Mouse (Mus musculus) forebrain, embryonic 14.5 days (tissue): ENCODE results near the gene Alpl. TPM values are rescaled to one million over a fixed set of nuclear protein-coding genes. Genes with fewer than 3 reads are reported as not detected.

Source experiments
- ATAC-seq: fragments of 200-750 bp; cut with Nextera tagmentation; 2 replicates; pipeline ENCODE4 v1.8.0; 2017; ENCODE audit warnings: mild to moderate bottlenecking, moderate library complexity
- DNase-seq: peaks from one replicate; pipeline ENCODE4 v3.0.0-alpha.2; 2015; ENCODE audit warnings: low spot score
- H3K27ac ChIP-seq: fragments of 300-500 bp; sonication (generic); 2 replicates; pipeline ENCODE4 v1.5.1; 2014; ENCODE audit warnings: low read depth, mild to moderate bottlenecking, control low read depth, low read length, moderate library complexity
- H3K27me3 ChIP-seq: fragments of 300-500 bp; sonication (generic); replicated peaks from 2 replicates; pipeline ENCODE4 v1.6.1; 2014; ENCODE audit warnings: low read length, control low read depth, mixed read lengths; ENCODE audit not compliant: control insufficient read depth, insufficient read depth
- H3K36me3 ChIP-seq: fragments of 300-500 bp; sonication (generic); 2 replicates; pipeline ENCODE4 v1.6.1; 2014; ENCODE audit warnings: low read length, control low read depth; ENCODE audit not compliant: control insufficient read depth, insufficient read depth
- H3K4me1 ChIP-seq: fragments of 300-500 bp; sonication (generic); 2 replicates; pipeline ENCODE4 v1.6.1; 2014; ENCODE audit warnings: antibody characterized with exemption, low read length, control low read depth; ENCODE audit not compliant: control insufficient read depth, insufficient read depth
- H3K4me2 ChIP-seq: fragments of 300-500 bp; sonication (generic); 2 replicates; pipeline ENCODE4 v1.6.1; 2014; ENCODE audit warnings: mild to moderate bottlenecking, control low read depth, low read length
- H3K4me3 ChIP-seq: fragments of 300-500 bp; sonication (generic); 2 replicates; pipeline ENCODE4 v1.5.1; 2014; ENCODE audit warnings: low read depth, low read length, control low read depth
- H3K9ac ChIP-seq: fragments of 300-500 bp; sonication (generic); 2 replicates; pipeline ENCODE4 v1.6.1; 2014; ENCODE audit warnings: mild to moderate bottlenecking, low read length, control low read depth, moderate library complexity
- H3K9me3 ChIP-seq: fragments of 300-500 bp; sonication (generic); replicated peaks from 2 replicates; pipeline ENCODE4 v1.6.1; 2016; ENCODE audit warnings: low read length, control low read depth, mixed read lengths; ENCODE audit not compliant: control insufficient read depth
- WGBS: fragments of 180-500 bp; shearing (Covaris S2); extraction: QIAGEN DNeasy Blood & Tissue Kit; methylation state at CpG from one replicate; pipeline ENCODE4 v1.1.7; 2014; 5-methylcytosine and 5-hydroxymethylcytosine counted together
- polyA plus RNA-seq: library from polyadenylated mRNA; unstranded; fragments of >200 nt; fragmentation: Nextera tagmentation; extraction: Ambion mirVana; gene quantifications from 2 replicates; pipeline ENCODE4 v1.2.1, GENCODE M21; 2014

Gene Alpl
- 7.4 and 7.7 TPM in 2 replicates for polyA plus RNA-seq

DNA sequence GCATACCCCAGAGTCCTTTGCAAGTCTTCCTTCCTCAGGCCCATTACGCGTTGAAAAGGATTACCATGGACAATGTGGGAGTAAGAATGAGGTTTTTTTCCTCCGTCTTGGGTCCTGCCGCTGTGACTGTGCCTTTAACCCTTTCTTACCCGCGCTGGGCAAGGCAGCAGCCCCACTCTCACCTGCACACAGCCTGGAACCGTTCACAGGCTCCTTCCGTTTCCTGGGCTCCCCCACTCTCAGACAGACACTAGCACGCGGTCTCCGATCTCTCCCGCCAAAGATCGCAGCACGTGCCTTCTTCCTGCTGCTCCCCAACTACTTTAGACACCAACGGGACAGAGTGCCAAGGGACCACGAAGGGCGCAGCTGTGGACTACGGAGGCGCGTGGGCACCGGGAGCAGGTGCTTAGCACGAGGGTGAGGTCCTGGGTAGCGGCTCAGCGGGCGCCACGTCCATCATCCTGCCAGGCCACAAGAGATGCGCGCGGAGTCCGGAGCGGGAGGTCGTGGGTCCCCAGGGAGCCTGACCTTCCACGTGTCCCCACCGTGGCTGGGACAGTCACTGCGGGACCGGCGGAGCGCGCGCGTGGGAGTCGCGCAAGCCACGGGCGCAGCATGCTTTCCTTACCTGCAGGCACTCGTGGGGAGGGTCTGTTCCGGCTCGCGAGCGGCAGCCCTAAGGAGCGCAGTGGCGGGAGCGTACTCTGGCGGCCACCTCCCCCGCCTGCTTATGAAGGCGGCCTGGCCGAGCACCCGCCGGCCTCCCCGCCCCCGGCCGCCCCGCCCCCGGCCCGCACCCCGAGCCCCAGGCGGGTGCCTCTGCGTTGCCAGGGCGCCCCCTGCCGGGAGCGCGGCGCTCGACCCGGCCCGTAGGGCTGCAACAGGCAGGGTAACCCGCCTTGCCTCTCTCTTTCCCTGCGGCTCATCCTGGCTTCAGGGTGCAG is at the start of gene Alpl:
Gene Alpl, minus strand, starts transcription at position 774 of the 947 bp plus-strand sequence.
- no peaks in the 10 kb centered on the region for H3K9me3 ChIP-seq
- peak within 1 kb of the TSS; percentile 40 for H3K9ac ChIP-seq
- H3K4me2 ChIP-seq: peak within 1 kb of the TSS; percentile 71
- peak within 1 kb of the TSS; percentile 39 for H3K4me3 ChIP-seq
- no peaks in the 10 kb centered on the region for H3K27me3 ChIP-seq
- H3K36me3 ChIP-seq: no peaks in the 10 kb centered on the region
- WGBS: 2% methylated on average over 69 of the region's 78 CpGs
- ATAC-seq: peak; percentile 85
- no peak within 1 kb of the TSS for H3K27ac ChIP-seq
- H3K4me1 ChIP-seq: peaks cover 9% of the 10 kb centered on the region
- peak; percentile 68 for DNase-seq

DNA sequence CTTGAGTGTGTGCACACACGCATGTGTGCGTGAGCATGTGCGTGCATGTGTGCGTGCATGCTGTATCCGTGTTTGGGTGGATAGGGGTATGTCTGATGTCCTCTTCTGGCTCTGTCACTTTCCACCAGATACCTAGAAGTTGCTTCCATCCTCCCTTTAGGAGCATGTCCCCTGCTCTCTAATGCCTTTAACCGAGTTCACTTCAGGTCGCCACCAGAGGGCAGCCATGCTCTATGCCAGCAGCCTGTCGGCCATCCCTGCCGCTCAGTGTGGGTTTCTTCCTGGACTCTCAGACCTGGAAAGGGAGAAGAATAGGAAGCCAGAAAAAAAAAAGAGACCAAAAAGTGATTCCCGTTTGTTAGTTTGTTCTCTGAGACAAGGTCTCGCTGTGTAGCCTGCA is 48.5 kb upstream of the Alpl start:
- Histone ChIP-seq H3K4me1 (no peaks in the 10 kb centered on the region), H3K27me3 (no peaks in the 10 kb centered on the region), H3K36me3 (no peaks in the 10 kb centered on the region), H3K9ac (no peak overlapping the region), H3K27ac (no peak overlapping the region), H3K4me3 (no peak overlapping the region), H3K9me3 (no peaks in the 10 kb centered on the region), H3K4me2 (no peak overlapping the region)
- DNase-seq (peak; percentile 82), ATAC-seq (peak; percentile 61)
- 21% methylated on average over 11 of the region's 11 CpGs for WGBS

DNA sequence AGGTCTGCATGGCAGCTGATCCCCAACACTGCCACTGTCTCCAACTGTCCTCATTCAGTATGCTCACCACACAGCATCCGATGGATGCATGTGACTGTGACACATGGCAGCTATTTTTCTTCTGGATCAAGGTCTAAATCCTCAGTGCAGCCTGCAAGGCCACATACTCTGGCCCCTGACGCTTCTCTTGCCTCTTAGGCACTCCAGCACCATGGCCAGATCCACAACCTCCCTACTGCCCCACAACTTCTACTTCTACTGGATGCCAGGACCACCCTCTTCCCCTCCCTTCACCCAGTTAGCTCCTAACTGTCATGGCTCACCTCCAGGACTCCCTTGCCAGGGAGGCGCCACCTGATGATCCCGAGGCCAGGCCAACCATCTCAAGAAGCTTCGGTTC is 43.3 kb upstream of the Alpl start:
- H3K4me1 ChIP-seq: no peaks in the 10 kb centered on the region; the same call in 1 of the 2 replicates
- H3K36me3 ChIP-seq: no peaks in the 10 kb centered on the region

DNA sequence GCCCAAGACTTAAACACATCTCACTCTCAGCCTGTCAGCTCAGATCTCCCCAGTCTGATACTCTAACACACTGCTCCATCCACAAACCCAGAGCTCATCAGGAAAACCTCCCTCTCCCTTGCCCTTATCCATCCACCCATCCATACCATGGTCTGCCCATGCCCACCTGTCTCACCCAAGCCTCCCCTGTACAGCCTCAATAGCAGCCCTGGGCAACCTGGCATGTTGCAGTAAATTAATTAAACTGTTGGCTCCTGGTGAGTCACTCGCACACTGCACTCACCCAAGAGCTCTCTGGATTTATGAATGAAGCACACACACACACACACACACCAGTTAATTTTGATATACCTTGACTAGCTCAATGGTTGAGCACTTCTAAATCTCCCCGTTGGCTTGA is 42.6 kb upstream of the Alpl start:
- Histone ChIP-seq H3K9me3 (no peaks in the 10 kb centered on the region), H3K4me3 (no peak overlapping the region), H3K4me1 (no peaks in the 10 kb centered on the region; the same call in 1 of the 2 replicates), H3K27ac (no peak overlapping the region), H3K4me2 (no peak overlapping the region), H3K36me3 (no peaks in the 10 kb centered on the region), H3K27me3 (no peaks in the 10 kb centered on the region), H3K9ac (no peak overlapping the region)
- DNase-seq: no peak
- ATAC-seq: no peak
- 84% methylated on average over 2 of the region's 2 CpGs for WGBS

More for the DNA sequence above, 43.3 kb upstream of the Alpl start:
- no peak overlapping the region for H3K4me3 ChIP-seq
- 86% methylated on average over 5 of the region's 5 CpGs for WGBS
- H3K27me3 ChIP-seq: no peaks in the 10 kb centered on the region
- H3K27ac ChIP-seq: no peak overlapping the region
- DNase-seq: no peak
- H3K4me2 ChIP-seq: no peak overlapping the region
- no peaks in the 10 kb centered on the region for H3K9me3 ChIP-seq
- H3K9ac ChIP-seq: no peak overlapping the region
- no peak for ATAC-seq

DNA sequence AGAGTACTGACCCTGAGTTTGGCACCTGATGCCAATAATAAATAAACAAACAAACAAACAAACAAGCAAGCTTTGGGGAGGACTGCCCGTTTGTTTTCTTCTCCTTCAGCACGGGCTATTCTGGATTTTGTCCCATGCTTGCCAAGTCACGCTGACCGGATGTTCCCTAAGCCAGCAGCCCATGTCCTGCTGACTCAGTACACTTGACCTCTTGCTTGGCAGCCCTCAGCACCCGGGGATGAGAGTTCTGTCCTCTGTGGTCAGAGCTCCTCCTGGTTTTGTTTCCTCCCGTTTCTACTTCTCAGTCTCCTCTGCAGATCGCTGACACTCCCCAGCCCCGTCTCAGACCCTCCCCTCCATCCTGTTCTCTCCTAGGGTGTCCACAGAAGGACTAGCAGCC is 41.6 kb upstream of the Alpl start:
- H3K4me1 ChIP-seq: no peaks in the 10 kb centered on the region; the same call in 1 of the 2 replicates
- no peak overlapping the region for H3K4me2 ChIP-seq
- H3K27ac ChIP-seq: no peak overlapping the region
- ATAC-seq (no peak), DNase-seq (no peak)
- H3K36me3 ChIP-seq: no peaks in the 10 kb centered on the region
- H3K27me3 ChIP-seq: no peaks in the 10 kb centered on the region
- H3K4me3 ChIP-seq: no peak overlapping the region
- WGBS: 89% methylated on average over 8 of the region's 8 CpGs
- H3K9me3 ChIP-seq: no peaks in the 10 kb centered on the region
- H3K9ac ChIP-seq: no peak overlapping the region

DNA sequence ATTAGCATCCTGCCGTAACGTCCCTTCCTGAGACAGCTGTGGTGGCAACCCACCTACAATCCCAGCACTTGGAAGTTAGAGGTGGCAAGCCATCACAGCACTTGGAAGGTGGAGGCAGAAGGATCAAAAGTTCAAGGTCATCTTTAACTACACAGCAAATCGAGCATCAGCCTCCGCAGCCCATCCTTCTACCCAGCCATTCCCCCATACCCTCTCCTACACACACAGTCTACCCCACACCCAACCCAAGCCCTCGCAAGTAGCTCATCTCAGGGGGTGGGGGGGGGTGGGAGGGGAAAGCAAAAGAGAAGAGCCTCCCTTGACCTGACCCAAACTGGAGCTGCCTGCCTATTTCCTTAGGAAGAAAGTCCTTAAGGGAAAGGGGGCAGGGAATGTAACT is 40.6 kb upstream of the Alpl start:
- Histone ChIP-seq H3K4me3 (no peak overlapping the region), H3K27me3 (no peaks in the 10 kb centered on the region), H3K36me3 (no peaks in the 10 kb centered on the region), H3K4me1 (no peaks in the 10 kb centered on the region; the same call in 1 of the 2 replicates), H3K9ac (no peak overlapping the region), H3K27ac (no peak overlapping the region), H3K9me3 (no peaks in the 10 kb centered on the region), H3K4me2 (no peak overlapping the region)
- DNase-seq (no peak), ATAC-seq (no peak)
- 95% methylated on average over 5 of the region's 5 CpGs for WGBS

DNA sequence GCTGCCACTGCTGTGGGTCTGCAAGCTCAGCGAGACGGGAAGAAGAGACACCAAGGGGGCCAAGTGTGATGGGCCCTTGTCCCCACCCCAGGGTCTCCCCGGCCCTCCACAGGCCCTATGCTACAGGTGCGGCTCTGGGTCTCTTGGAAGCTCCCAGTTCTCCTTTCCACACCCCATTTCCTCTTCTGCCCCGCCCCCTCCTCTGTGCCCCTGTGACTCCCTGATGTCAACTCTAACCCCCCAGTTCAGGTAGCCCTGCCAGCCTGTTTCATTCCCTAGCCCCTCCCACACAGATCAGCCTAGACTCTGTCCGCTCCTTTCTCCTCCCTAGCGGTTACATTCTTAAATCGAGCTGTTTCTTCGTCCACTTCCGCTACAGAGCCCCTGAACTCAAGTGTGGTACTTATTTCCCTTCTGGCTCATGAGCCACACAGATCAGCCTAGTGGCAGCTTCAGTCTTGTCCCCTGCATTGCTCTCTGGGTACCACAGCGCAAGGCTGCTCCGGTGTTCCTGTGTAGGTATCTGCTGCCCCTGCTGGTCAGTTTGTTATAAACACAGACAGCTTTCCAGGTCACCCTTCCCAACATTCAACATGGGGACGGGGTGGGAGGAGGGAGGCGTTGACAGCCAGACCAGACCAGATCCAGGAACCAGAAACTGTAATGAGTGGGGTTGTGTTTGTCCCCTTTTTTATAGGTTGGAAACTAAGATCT is 39.6 kb upstream of the Alpl start:
- Histone ChIP-seq H3K27me3 (no peaks in the 10 kb centered on the region), H3K9ac (0 out of 2 replicates have a peak overlapping the region, but pooled peaks have one; percentile 13), H3K4me2 (peak overlapping the region; percentile 34; the same call in 1 of the 2 replicates), H3K36me3 (no peaks in the 10 kb centered on the region), H3K4me3 (no peak overlapping the region), H3K4me1 (no peaks in the 10 kb centered on the region; the same call in 1 of the 2 replicates), H3K27ac (no peak overlapping the region), H3K9me3 (no peaks in the 10 kb centered on the region)
- ATAC-seq: peak; percentile 92
- 13% methylated on average over 14 of the region's 14 CpGs for WGBS
- DNase-seq: peak; percentile 91

DNA sequence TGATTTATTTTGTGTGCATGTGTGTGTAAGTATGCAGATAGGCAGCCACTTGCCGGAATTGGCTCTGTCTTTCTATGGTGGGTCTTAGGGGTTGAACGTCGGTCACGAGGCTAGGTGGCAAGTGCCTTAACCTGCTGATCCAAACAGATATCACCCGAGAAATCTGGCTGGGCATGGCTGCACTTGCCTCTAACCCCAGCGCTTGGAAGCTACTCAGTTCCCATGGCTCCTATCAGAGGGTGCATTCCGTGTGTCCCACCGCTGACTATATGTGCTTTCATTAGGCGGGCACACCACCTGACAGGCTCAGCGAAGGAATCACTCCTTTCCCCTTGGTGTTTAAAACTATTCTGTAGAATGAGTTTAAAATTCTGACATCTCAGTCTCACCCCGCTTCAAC is 35.4 kb upstream of the Alpl start:
- Histone ChIP-seq H3K4me3 (no peak overlapping the region), H3K27ac (no peak overlapping the region), H3K36me3 (no peaks in the 10 kb centered on the region), H3K4me1 (no peaks in the 10 kb centered on the region; the same call in 1 of the 2 replicates), H3K9ac (no peak overlapping the region), H3K4me2 (no peak overlapping the region), H3K9me3 (no peaks in the 10 kb centered on the region), H3K27me3 (no peaks in the 10 kb centered on the region)
- WGBS: 83% methylated on average over 11 of the region's 11 CpGs
- ATAC-seq (no peak), DNase-seq (no peak)
